Mouse (Mus musculus) kidney, adult 18-20 months (tissue): Measurements from ENCODE around the gene Il25.

ENCODE experiments used
- DNase-seq: peaks from one replicate; pipeline ENCODE4 v3.0.0; 2021

Il25 gene

DNA sequence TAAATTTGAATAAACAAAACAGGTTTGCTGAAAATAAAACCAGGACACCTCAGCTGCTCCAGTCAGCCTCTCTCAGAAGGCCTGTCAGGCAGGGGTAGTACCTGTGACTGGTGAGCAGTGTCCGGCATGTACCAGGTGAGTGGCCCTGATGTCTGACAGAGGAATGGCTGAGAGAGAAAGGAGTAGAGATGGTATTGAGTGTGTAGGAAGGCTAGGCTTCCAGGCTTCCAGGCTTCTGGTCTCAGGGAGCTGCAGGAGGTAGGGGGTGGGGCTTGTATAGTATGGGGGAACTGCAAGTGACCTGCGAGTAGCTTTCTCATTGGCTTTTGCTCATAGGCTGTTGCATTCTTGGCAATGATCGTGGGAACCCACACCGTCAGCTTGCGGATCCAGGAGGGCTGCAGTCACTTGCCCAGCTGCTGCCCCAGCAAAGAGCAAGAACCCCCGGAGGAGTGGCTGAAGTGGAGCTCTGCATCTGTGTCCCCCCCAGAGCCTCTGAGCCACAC lies at the start of gene Il25:
Gene Il25, plus strand, starts transcription at position 51 of the 506 bp plus-strand sequence.
- no peak for DNase-seq

DNA sequence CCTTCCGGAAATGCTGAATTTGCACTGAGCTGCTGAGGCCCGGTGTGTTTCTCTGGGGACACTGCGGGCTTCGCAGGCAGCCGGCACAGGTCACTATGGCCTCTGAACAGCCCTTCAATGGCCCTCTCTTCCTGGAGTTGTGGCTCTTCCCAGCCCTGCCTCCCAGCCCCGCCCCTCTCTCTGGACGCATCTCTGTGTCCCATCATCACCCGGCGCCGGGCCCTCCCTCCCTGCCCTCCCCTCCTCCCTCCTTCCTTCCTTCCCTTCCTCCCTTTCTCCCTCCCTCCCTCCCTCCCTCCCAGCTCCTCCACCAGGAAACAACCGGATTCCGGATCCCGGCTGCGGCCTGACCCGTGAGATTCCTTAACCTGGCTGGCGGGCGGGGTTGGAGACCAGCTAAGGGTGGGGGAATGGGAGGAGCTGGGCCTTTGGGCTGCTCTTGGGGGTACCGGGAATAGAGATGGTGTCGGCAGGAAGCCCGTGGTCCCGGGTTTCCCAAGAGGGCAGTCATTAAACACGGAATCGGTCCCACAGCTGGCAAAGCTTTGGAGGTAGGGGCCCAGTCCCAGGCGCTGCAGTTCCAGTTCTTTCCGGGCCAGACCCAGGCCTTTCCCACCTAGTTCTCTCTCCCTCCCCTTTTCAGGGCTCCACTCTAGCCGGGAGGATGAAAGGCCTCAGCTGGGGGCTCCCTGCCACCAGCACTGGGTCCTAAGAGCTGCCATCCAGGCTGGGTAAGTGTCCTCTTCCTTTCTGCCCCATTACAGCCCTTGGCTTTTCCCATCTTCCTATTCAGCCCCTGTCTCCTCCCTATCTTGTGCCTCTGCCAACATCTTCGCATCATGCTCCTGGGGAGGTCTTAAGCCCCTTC lies 49.1 kb upstream of the Il25 start, which contains the start of the genes Bcl2l2 and Gm20521:
Gene Bcl2l2, plus strand, starts transcription at position 224 of the 868 bp plus-strand sequence.
Gene Gm20521, plus strand, starts transcription at position 288 of the 868 bp plus-strand sequence.
- DNase-seq = peak; percentile 85

DNA sequence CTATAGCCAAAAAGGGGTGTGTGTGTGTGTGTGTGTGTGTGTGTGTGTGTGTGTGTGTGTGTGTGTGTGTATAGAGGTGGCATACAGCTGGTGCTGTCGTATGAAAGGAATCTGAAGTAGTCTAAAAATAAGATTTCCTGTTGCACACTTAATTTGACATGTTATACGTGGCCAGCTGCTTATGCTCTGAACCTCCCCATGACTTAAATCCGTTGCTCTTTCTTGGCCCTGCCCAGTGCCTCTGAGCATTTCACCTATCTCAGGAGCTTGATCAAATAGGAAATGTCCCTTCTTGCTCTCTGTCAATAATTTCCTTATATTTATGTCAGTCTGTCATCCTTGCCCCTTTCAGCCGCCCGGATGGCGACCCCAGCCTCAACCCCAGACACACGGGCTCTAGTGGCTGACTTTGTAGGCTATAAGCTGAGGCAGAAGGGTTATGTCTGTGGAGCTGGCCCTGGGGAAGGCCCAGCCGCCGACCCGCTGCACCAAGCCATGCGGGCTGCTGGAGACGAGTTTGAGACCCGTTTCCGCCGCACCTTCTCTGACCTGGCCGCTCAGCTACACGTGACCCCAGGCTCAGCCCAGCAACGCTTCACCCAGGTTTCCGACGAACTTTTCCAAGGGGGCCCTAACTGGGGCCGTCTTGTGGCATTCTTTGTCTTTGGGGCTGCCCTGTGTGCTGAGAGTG lies 48.3 kb upstream of the Il25 start:
- no peak for DNase-seq

DNA sequence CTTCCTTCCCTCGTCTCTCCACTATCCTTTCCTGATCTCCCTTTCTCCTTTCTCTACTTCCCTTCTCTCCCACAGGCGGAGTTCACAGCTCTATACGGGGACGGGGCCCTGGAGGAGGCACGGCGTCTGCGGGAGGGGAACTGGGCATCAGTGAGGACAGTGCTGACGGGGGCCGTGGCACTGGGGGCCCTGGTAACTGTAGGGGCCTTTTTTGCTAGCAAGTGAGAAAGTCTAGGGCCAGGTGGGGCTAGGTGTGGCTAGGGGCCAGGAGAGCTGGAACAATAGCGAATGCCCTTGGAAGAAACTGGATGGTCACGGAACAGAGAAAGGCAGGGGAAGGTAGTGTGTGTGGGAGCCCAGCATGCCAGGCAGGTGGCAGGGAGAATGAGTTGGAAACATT lies 47.2 kb upstream of the Il25 start:
- DNase-seq = no peak

GRCm38 (mm10) chr14:54892200-54892599 lies 40.3 kb upstream of the Il25 start, which contains the start of gene Pabpn1:
Pabpn1 (plus strand) TSS chr14:54892500.
- no peak for DNase-seq

DNA sequence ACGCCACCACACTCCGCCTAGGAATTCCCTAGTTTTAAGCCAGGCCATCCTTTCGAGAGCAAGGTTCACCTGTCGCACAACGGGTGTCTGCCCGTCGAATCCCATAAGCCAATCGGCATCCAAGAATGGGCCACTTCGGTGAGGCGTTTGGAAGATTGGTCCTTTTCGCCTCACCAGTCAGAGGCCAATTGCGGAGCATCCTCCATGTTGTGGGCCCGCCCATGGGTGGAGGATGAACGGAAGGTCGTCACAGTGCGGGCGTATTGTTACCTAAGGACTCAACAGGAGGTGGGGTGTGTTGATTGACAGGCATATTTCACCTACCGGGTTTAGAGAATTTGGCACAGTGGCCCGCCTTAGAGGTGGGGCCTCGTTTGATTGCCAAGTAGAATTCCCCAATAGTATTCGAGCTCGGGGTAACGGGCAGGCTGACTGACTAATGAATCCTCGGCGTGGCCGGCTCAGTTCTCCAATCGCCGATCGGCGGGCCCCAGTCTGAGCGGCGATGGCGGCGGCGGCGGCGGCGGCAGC lies 38.8 kb upstream of the Il25 start:
- peak; percentile 99 for DNase-seq

DNA sequence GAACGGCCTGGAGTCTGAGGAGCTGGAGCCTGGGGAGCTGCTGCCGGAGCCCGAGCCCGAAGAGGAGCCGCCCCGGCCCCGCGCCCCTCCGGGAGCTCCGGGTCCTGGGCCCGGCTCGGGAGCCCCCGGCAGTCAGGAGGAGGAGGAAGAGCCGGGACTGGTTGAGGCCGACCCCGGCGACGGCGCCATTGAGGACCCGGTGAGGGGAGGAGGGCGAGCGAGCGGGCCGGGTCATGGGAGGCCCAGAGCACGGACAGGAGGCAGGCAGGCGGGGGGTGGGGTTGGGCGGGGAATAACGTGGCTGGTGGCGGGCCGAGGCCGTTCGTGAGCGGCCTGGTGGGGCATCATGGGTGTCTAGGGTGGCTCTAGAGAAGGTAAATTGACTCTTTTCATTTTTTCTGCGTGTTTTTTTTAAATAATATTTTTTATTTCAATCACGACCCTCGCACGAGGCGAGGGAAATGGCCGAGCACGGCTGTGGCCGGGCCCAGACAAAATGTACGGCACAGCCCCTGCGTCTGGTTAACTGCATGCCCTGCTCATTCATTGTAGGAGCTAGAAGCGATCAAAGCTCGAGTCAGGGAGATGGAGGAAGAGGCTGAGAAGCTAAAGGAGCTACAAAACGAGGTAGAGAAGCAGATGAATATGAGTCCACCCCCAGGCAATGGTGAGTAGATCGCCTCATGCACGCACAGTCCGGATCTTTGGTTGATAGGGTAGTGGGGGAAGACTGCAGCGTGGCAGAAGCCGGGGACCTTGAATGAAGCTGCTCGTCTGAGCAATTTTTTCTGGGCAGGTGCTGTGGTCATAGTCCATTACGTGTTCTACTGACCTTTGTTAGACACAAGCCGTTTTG lies 38.0 kb upstream of the Il25 start:
- peak; percentile 78 for DNase-seq

DNA sequence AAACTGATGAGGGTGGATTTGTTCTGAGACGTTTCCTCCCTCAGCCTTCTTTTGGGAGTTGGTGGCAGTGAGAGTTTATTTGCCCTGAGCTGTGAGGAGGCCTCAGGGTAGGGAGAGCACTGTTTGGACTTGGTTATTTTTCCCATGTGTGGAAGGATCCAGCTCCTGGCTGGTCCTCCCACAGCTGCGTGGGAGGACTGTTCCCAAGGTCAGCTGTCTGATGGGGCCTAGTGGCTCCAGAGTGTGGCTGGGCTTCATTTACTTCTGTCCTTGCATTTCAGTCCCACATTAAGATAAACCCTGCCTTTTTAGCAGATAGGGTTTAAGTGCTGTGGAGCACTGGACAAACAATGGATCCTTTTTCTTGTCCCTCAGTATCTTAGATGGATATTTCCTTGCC lies 35.0 kb upstream of the Il25 start:
- DNase-seq = no peak

DNA sequence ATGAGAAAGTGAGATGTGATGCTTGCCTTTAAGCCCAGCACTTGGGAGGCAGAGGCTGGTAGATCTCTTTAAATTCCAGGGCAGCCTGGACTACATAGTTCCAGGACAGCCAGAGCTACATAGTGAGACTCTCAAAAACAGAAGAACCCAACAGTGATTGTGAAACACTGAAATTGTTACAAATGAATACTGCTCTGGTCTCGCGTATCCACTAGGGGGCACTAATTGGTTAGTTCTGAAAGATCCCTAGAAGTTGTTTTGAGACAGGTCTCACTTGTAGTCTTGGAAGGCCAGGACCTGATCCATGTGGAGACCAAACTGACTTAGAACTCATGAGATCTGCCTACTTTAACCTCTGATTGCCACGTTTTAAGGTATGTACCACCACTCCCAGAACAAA lies 32.1 kb upstream of the Il25 start:
- peak; percentile 71 for DNase-seq

GRCm38 (mm10) chr14:54903641-54904040 lies 28.9 kb upstream of the Il25 start:
- DNase-seq = no peak

- DNase-seq = no peak
These were observed 23.8 kb upstream of the Il25 start for GRCm38 (mm10) chr14:54908682-54909081.

- no peak for DNase-seq
These were observed 20.2 kb upstream of the Il25 start for GRCm38 (mm10) chr14:54912109-54912850.

GRCm38 (mm10) chr14:54912886-54913285 lies 19.6 kb upstream of the Il25 start, which contains the start of gene Slc22a17:
Slc22a17 (minus strand) TSS chr14:54913132.
- peak; percentile 66 for DNase-seq

- no peak for DNase-seq
These were observed 19.2 kb upstream of the Il25 start for GRCm38 (mm10) chr14:54913343-54913742.

DNA sequence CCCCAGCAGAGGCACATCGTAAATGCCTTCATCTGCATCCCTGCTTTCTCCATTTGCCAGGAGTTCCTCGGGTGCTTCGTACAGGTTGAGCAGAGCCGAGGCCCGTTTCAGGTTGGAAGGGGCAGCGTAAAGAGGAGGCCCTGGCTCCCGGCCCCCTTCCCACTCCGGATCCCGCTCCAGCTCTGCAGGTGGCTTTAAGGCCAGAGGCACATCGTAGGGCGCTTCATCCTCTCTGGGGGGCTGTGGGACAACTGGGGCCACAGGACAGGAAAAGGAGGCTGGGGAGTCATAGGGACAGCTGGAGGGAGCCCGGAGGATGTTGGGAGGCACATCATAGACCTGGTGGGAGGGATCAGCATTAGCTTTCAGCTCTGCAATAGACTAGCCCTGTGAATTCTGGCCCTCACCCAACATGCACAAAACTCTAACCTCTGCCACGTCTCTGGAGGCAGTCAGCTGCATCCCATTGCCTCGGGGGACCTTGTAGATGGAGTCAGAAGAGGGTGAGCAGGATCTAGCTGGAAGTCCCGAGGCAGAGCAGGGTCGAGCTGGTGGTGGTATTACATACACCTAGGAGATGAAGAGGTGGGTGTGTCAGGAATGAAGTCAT lies 12.3 kb upstream of the Il25 start:
- no peak for DNase-seq

DNA sequence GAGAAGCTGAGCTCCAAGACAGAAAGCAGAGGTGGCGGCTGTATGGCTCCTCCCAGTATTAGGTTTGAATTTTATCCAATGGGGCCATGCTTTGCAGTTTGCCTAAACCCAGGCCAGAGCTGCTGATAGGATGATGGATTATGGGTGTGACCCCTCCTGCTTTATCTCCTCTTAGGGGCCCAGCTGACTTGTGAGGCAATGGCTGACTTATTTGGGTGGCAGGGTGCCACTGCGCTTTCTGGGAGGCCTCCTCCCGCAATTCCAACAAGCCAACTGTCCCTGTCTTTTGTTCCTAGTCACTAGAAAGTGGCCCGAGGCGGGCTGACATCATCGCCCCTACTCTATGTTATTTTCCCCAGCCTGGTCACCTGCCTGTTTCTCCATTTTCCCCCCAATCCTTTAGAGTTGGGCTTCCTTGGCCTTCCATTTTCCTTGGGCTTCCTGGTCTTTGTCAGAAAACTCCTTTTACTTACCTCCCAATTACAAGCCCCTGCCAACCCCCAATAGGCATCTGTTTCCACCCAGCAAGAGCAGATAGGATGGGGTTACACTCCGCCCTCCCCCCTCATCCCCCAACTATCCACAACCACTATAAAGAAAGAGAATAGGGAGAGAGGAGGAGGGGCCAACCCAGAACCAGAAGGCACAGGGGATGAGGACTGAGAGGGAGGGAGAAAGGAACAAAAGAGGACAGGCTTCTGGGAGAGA lies 7.7 kb upstream of the Il25 start:
- no peak for DNase-seq

DNA sequence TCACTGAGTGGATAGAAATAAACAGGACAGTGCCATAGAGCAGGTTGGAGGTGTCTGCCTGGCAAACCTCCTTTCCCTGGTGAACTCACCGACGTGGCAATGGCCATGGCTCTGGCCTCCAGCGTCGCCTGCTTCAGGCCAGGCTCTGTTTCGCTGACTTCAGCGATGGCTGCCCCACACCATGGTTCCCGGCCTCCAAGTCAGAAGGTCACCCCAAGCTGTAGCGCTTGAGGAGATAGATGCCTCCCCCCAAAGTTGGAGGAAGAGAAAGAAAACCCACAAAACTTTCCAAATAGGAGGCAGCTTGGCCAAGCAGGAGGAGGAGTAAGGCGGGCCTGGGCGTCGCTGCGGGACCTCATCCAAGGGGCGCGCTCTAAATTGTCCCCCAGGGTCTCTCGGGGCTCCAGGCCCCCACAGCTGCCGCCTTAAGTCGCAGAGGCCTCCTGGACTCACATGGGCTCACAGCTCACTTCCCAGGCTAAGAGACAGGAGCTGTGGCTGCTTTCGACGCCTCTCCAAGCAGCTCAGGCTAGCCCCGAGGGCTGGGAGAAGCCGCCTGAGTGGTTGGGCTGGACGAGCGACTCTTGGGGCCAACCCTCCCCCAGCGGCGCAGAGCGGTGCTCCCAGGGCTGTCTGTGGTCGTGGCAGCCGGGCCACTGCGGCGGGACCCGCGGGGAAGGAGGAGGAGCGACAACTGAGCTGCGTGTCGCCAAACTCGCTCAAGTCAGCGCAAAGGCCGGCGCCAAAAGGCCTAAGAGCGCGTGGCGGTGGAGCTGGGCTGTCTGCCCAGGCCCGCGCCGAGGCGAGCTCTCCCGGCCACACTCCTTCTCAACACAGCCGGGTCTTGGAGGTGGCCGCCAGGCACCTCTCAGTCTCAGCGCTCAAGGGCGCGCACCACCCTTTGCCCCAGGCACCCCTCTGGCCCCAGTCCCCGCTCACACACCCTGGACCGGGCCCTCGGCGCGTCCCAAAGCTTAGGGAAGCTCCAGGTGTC lies 6.8 kb upstream of the Il25 start, which contains the start of gene Efs:
Gene Efs, minus strand, starts transcription at position 778 of the 994 bp plus-strand sequence.
- DNase-seq = peak; percentile 58

GRCm38 (mm10) chr14:54926401-54927158 lies 5.9 kb upstream of the Il25 start:
- DNase-seq = peak; percentile 24
